Mouse (Mus musculus): ENCODE measurements around the gene Gm10382. TPM values are rescaled to one million over a fixed set of nuclear protein-coding genes. Genes with fewer than 3 reads are reported as not detected.
A peak's percentile ranks its signal among the peaks of the same experiment; 100 is the strongest.

Gene Gm10382
- total and polyA plus RNA-seq, 3 experiments = 0.65 to 0.96 TPM; not detected in 1

- TF ChIP-seq MAFK (IDR thresholded peaks at IDR 0.05; ENCODE audit: borderline replicate concordance, low read depth, low read length) (peak; percentile 97), NRF1 (IDR thresholded peaks at IDR 0.05; ENCODE audit: insufficient read depth, low read depth, low read length, poor library complexity, severe bottlenecking) (no peak), KAT2A (conservative IDR thresholded peaks at IDR 0.05; ENCODE audit: low read depth, low read length) (peak; percentile 51; the same call in 1 of the 2 replicates), USF1 (IDR thresholded peaks at IDR 0.05; ENCODE audit: low read depth, low read length) (no peak), MEF2A (IDR thresholded peaks at IDR 0.05; ENCODE audit: extremely low read depth, insufficient replicate concordance, low read depth, low read length, poor library complexity, severe bottlenecking) (no peak), GATA1 (IDR thresholded peaks at IDR 0.05; ENCODE audit: low read depth, low read length) (peak; percentile 78), MAZ (IDR thresholded peaks at IDR 0.05; ENCODE audit: low read depth, low read length) (no peak), MAX (IDR thresholded peaks at IDR 0.05; ENCODE audit: low read length) (no peak), CHD2 (IDR thresholded peaks at IDR 0.05; ENCODE audit: low read length) (no peak), NELFE (IDR thresholded peaks at IDR 0.05; ENCODE audit: low read depth, low read length) (no peak), GABPA (IDR thresholded peaks at IDR 0.05; ENCODE audit: low read depth, low read length) (no peak)
These were observed 19.7 kb downstream of the Gm10382 start (continued) for GRCm38 (mm10) chr5:125408842-125409241.

GRCm38 (mm10) chr5:125409348-125410090 lies 20.4 kb downstream of the Gm10382 start:
- Histone ChIP-seq H3K4me1 (ENCODE audit: control insufficient read depth in 1 of 2, insufficient read depth in 2 of 2, low read length in 2 of 2) (peaks cover 0 to 4% of the 10 kb centered on the region in 2 experiments; a peak in 1 of 4 replicates), H3K27ac (ENCODE audit: control insufficient read depth, low read depth, low read length) (peak overlapping the region; percentile 84), H3K9me3 (replicated peaks; ENCODE audit: insufficient read depth, low read length) (no peaks in the 10 kb centered on the region), H3K36me3 (ENCODE audit: control insufficient read depth in 1 of 2, insufficient read depth in 2 of 2, low read length in 2 of 2) (peaks cover 0 to 5% of the 10 kb centered on the region in 2 experiments; a peak in 1 of 4 replicates), H3K79me2 (ENCODE audit: control insufficient read depth, insufficient read depth, low read length, poor library complexity) (no peaks in the 10 kb centered on the region; the same call in 1 of the 2 replicates), H3K4me3 (ENCODE audit: control insufficient read depth in 1 of 2, insufficient read depth in 1 of 2, low read depth in 2 of 2, low read length in 2 of 2) (peak overlapping the region; percentile 48 to 87), H3K27me3 (ENCODE audit: control insufficient read depth in 1 of 2, insufficient read depth in 2 of 2, low read length in 2 of 2) (no peaks in the 10 kb centered on the region), H3K9ac (ENCODE audit: control insufficient read depth, low read depth, low read length, poor library complexity, severe bottlenecking) (peak overlapping the region; percentile 80)
- peak; percentile 68 for DNase-seq (ENCODE audit: low read depth, low spot score)
- TF ChIP-seq ZNF384 (IDR thresholded peaks at IDR 0.05; ENCODE audit: low read depth, low read length) (peak; percentile 93), SMC3 (IDR thresholded peaks at IDR 0.05; ENCODE audit: low read depth, low read length) (no peak), HCFC1 (IDR thresholded peaks at IDR 0.05; ENCODE audit: low read depth, low read length) (no peak), MYC (IDR thresholded peaks at IDR 0.05; ENCODE audit: low read depth, low read length) (no peak), CHD1 (IDR thresholded peaks at IDR 0.05; ENCODE audit: low read depth, low read length) (no peak), NRF1 (IDR thresholded peaks at IDR 0.05; ENCODE audit: insufficient read depth, low read depth, low read length, poor library complexity, severe bottlenecking) (0 out of 2 replicates have a peak, but pooled peaks have one; percentile 30), USF2 (IDR thresholded peaks at IDR 0.05; ENCODE audit: borderline replicate concordance in 1 of 2, insufficient read depth in 1 of 2, low read depth in 1 of 2, low read length in 2 of 2) (no peak), ZMIZ1 (IDR thresholded peaks at IDR 0.05; ENCODE audit: low read depth, low read length) (no peak), TCF12 (IDR thresholded peaks at IDR 0.05; ENCODE audit: low read depth, low read length) (no peak), POLR2AphosphoS2 (IDR thresholded peaks at IDR 0.05; ENCODE audit: low read length) (no peak), KAT2A (conservative IDR thresholded peaks at IDR 0.05; ENCODE audit: low read depth, low read length) (no peak; the same call in 1 of the 2 replicates), ZC3H11A (IDR thresholded peaks at IDR 0.05; ENCODE audit: low read depth, low read length) (no peak), CHD2 (IDR thresholded peaks at IDR 0.05; ENCODE audit: low read length) (no peak), MXI1 (IDR thresholded peaks at IDR 0.05; ENCODE audit: low read depth, low read length) (no peak), POLR2A (IDR thresholded peaks at IDR 0.05; ENCODE audit: control insufficient read depth in 1 of 2, insufficient read depth in 1 of 2, low read depth in 1 of 2, low read length in 2 of 2, poor library complexity in 1 of 2) (no peak), MEF2A (IDR thresholded peaks at IDR 0.05; ENCODE audit: extremely low read depth, insufficient replicate concordance, low read depth, low read length, poor library complexity, severe bottlenecking) (no peak), MYB (IDR thresholded peaks at IDR 0.05; ENCODE audit: low read depth, low read length) (no peak), MAX (IDR thresholded peaks at IDR 0.05; ENCODE audit: low read length) (no peak), POLR2AphosphoS5 (IDR thresholded peaks at IDR 0.05; ENCODE audit: borderline replicate concordance, low read depth, low read length) (no peak), UBTF (IDR thresholded peaks at IDR 0.05; ENCODE audit: borderline replicate concordance, insufficient read depth, low read depth, low read length) (no peak), ZKSCAN1 (IDR thresholded peaks at IDR 0.05; ENCODE audit: low read depth, low read length) (no peak), MAZ (IDR thresholded peaks at IDR 0.05; ENCODE audit: low read depth, low read length) (no peak), EP300 (IDR thresholded peaks at IDR 0.05; ENCODE audit: low read depth in 1 of 2, low read length in 2 of 2) (no peak), ETS1 (IDR thresholded peaks at IDR 0.05; ENCODE audit: low read depth, low read length) (no peak), TBP (IDR thresholded peaks at IDR 0.05; ENCODE audit: low read depth, low read length) (peak; percentile 98), ELF1 (IDR thresholded peaks at IDR 0.05; ENCODE audit: low read depth, low read length) (peak; percentile 68; the same call in 1 of the 2 replicates), GABPA (IDR thresholded peaks at IDR 0.05; ENCODE audit: low read depth, low read length) (no peak), MAFK (IDR thresholded peaks at IDR 0.05; ENCODE audit: borderline replicate concordance, low read depth, low read length) (peak; percentile 98)

Data from MEL (cell line).